Mouse (Mus musculus): ENCODE measurements around the gene Vmn2r54.
"Not testable (repeated sequence)": the region's sequence is repeated elsewhere in the genome, so short reads cannot be mapped to it uniquely, and the experiment has no call there.

The Vmn2r54 gene

DNA sequence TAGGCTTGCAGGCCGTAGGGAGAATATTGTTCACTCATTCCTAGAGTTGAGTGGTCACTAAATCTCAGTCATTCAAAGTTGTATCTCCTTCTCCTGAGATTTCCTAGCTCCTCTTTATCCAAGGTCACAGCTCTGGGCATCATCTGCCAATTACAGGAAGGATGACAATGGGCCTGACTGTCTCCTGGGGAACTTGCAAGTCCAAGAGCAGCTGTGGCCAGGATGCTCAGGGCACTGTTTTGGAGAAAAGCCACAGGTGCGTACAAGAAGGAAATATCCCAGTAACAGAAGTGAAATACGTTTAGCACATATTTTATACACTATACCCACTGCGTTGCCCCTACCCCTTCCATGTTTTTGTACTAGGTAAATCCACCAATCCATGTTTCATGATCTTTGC, at the start of gene Vmn2r54:
Vmn2r54 (minus strand) TSS at position 101 of the 400 bp plus-strand sequence.
- TF ChIP-seq GATA4 (IDR thresholded peaks at IDR 0.05; ENCODE audit: insufficient replicate concordance, low read length): not testable (repeated sequence)

DNA sequence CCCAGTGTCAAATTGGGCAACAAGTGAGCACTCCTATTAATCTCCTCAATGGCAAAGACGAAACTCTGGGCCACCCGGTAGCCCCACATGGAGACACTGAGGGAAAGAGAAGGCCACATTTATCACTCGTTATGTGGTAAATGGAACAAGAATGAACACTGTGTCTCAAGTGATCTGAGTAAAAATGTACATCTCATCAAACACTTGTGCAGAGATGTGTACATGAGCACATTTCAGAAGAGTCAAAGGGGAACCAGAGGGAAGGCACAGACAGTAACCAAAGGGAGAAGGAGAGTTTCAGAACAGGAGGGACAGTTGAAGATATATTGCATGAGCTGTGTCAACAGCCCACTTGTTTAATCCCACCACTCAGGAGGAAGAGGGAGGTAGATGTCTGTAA, 44.8 kb upstream of the Vmn2r54 start, which contains the start of gene Vmn2r55:
Vmn2r55 (minus strand) TSS at position 101 of the 400 bp plus-strand sequence.
- not testable (repeated sequence) for TF ChIP-seq GATA4 (IDR thresholded peaks at IDR 0.05; ENCODE audit: insufficient replicate concordance, low read length)

DNA sequence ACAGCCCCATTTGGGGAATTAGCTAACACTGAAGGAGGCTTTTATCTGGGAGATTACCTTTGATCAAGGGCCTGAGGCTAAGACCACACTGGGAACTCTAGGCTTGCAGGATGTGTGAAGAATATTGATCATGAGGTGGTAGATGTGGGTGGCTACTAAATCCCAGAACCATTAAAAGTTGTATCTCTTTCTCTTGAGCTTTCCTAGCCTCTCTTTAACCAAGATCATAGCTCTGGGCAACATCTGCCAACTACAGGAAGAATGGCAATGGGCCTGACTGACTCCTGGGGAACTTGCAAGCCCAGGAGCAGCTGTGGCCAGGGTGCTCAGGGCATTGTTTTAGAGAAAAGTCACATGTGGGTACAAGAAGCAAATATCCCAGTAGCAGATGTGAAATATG, 31.4 kb downstream of the Vmn2r54 start, which contains the start of gene Vmn2r53:
Vmn2r53 (minus strand) TSS at position 101 of the 400 bp plus-strand sequence.
- no peak for TF ChIP-seq GATA4 (IDR thresholded peaks at IDR 0.05; ENCODE audit: insufficient replicate concordance, low read length)
